Mouse (Mus musculus) thymus, postnatal 0 days (tissue): ENCODE data around the gene Gpsm2. TPM values are rescaled to one million over a fixed set of nuclear protein-coding genes. Genes with fewer than 3 reads are reported as not detected.

ENCODE experiments used
- DNase-seq: peaks from one replicate; pipeline ENCODE4 v3.0.0-alpha.2; 2015; ENCODE audit warnings: low spot score
- polyA plus RNA-seq: library from polyadenylated mRNA; unstranded; fragments of >200 nt; fragmentation: Nextera tagmentation; extraction: Ambion mirVana; gene quantifications from 2 replicates; pipeline ENCODE4 v1.2.1, GENCODE M21; 2015

The Gpsm2 gene
- 29.6 and 34.4 TPM in 2 replicates for polyA plus RNA-seq

DNA sequence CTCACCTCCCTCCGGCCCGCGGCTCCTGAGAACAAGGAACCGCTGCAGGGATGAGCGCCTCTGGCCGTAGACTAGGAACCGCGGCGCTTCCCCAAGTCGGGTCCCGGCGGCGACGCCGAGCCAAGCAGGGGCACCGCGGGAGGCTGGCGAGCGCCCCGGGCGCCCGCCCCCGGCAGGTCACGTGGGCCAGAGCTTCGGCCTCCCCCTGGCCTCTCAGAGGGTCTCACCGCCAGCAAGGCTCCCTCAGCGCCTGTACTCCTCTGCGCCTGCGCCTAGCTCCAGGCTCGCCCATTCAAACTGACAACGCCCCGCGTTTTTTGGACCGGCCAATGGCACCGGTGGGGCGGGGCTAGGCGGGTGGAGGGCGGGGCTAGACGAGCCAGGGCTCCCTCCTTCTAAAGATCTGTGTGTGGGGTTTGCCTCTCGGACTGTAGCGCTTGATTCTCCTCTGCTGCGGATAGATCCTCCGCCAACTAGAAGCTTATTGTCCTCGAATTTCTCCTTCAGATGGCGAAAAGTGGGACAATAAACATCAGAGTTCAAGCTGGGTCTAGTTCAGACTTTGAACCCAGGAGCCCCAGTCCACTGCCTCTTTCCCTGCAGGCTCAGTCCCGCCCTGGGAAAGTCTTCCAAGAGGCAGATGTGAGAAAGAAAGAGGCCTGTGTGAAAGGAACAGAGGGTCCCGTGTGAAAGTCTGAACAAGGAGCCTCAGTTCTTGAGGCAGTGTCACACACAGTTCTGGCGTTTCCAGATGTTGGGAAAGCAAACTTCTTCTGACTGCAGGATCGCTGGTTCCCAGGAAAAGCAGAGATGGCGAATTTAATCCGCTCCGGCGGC, at the start of gene Gpsm2:
TSS of gene Gpsm2 (minus strand) at position 274 of the 837 bp plus-strand sequence.
- peak; percentile 97 for DNase-seq

DNA sequence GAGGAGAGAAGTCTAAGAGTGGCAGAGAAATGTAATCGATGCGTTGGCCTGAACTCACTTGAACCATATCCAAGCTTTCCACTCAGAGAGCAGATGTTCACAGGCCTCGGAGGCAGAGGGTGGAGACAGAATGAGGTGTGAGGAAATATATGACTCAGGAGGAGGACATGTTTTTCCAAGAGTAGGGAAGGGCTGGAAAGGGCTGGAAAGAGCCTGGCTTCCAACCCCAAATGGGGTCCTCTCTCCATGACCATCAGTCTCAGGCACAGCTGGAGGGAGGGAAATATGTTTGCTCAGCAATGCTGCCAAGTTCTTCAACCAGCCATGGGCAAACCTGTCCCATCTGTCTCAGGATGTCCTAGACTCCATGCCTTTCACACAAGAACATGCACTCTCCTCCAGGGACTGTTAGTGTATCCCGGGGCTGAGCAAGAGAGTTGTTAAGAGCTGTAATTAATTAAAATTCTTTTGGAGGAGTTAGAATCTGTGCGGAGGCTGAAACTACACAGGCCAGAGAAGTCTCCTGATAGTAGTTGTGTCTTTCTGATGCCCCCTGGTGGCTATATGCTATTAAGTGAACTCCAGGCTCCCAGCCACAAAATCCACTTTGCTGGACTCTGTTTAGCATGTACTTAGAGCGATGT, 48.7 kb upstream of the Gpsm2 start:
- peak; percentile 75 for DNase-seq

DNA sequence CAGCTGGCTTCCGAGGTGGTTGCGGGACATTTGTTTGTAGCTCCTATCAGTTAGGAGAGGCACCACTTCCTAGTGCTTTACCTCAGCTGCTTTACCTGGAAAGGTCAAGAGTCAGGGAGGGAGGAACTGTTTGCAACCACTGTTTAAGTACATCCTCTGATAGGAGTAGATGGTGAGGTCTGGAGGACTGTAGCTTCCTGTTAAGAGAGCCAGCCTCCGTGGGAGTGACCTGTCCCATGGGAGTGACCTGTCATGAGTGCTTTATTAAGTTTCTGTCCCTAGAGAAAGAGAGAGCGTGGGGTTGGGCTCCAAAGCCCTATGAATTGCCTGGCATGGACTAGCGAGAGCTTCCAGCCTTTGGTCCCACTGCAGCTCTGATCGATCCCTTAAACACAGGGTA, 47.4 kb upstream of the Gpsm2 start:
- DNase-seq: no peak

GRCm38 (mm10) chr3:108767416-108767815, 45.3 kb upstream of the Gpsm2 start:
- no peak for DNase-seq

DNA sequence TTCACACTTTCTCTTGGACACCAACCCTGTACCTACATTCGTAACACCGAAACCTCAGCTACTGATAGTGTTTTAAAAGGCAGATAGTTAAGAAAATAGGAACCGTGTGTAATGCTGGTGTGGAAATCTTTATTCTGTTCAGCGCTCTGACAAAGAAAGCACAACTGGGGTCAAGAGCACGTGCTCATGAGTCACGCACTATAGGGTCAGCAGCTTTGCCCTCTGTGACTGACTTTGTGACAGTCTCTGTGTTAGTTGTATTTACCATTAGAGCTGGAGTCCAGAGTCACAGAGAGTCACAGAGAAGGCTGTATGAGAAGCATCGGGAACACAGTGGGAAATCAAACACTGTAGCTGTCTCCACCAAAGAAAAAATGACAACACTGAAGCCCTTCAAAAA, 44.8 kb upstream of the Gpsm2 start:
- no peak for DNase-seq

GRCm38 (mm10) chr3:108765476-108765875, 43.4 kb upstream of the Gpsm2 start:
- DNase-seq: no peak

GRCm38 (mm10) chr3:108764976-108765375, 42.9 kb upstream of the Gpsm2 start:
- DNase-seq: no peak

- DNase-seq: no peak
Measured at GRCm38 (mm10) chr3:108763691-108764090, 41.6 kb upstream of the Gpsm2 start.

DNA sequence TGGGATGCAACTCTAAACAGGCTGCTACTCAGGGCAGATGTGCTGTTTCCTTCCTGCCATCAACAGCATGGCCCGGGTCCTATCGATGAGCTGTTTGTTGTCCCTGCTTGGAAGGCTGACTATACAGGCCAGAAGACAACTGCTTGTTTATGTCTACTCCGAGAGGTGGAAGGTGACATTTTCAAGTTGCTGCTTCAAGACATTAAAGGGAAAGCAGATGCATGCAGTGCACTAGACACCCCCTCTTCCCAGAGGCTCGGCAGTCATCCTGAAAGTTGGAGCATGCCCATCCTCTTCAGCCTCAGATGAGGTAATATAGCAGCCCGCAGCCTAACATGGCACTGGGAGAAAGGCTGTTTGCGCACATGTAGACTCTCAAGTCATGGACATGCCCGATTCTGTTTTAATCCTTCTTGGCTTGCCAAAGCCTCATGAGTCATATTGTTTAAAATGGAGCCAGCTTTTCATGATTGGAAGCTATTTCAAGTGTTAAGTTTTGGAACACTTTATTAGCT, 40.5 kb upstream of the Gpsm2 start:
- no peak for DNase-seq

GRCm38 (mm10) chr3:108759566-108760420, 37.7 kb upstream of the Gpsm2 start:
- no peak for DNase-seq

DNA sequence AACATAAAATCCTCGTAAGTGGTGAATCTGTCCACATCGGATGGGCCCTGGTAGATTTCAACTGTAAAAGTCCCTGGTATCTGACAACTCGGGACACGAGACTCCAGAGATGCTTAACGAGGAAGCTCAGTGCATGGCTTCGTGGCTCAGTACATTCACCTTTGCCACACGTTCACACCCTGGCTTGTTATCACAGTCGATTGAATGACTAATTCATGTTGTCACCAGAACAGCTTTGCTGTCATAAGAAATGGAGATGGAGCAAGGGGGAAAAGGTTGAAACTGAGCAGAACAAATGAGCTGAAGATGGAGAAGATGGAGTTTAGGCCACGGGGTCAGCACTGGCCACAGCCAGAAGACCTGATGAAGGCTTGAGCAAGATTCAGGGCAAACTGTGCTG, 35.5 kb upstream of the Gpsm2 start:
- DNase-seq: no peak

- DNase-seq: no peak
Measured at GRCm38 (mm10) chr3:108756131-108756530, 34.0 kb upstream of the Gpsm2 start.

GRCm38 (mm10) chr3:108755542-108755941, 33.4 kb upstream of the Gpsm2 start:
- DNase-seq: no peak

GRCm38 (mm10) chr3:108754541-108754940, 32.4 kb upstream of the Gpsm2 start:
- no peak for DNase-seq

GRCm38 (mm10) chr3:108751691-108752090, 29.6 kb upstream of the Gpsm2 start:
- DNase-seq: no peak

GRCm38 (mm10) chr3:108751061-108751460, 29.0 kb upstream of the Gpsm2 start:
- no peak for DNase-seq

DNA sequence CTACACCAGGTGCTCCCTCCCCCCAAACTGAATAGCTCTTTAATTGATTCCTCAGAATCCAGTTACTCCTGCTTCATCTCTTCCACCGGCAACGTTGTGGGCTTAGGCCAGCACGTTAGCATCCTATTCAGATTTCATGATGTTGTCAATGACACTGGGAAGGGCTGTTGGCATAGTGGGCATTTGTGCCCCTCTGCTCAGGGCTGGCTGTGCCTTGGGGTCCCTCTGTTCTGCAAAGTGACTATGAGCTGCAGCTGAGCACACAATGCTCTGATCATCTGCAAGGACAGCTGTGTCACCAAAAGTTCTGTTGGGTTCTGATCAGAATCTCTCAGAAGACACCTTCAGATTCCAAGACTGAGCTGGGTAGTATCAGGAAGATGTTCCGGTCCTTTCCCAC, 22.0 kb upstream of the Gpsm2 start:
- DNase-seq: no peak

DNA sequence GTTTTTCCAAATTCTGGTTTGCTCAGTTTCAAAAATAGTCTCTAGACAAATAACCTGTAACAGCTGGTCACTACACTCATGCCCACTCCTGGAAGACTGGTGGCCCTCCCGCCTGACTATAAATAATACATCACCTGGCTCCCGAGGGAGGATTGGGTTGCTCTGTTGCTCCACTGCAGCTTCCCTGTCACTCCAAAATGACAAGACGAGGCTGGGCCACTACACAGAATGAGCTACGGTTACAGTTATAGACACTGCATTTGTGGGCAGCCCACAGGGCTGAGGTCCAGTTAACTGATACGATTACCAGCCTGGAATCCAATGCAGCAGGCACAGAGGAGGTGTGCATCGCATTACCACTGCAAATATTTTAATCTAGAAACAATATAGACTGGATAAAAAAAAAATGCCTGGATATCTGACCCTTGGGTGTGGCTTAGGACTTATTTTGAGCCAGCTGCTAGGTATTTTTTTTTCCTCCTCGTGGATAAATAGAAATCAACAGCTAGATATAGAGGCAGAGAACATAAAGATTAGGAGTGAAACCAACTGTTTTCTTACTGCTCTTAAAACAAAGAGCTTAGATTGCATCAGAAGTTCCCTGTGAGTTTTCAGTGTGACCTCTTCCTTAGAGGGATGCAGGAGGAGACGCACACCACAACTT, 17.1 kb upstream of the Gpsm2 start, which contains the start of gene Aknad1:
TSS of gene Aknad1 (plus strand) at position 614 of the 664 bp plus-strand sequence.
- no peak for DNase-seq

DNA sequence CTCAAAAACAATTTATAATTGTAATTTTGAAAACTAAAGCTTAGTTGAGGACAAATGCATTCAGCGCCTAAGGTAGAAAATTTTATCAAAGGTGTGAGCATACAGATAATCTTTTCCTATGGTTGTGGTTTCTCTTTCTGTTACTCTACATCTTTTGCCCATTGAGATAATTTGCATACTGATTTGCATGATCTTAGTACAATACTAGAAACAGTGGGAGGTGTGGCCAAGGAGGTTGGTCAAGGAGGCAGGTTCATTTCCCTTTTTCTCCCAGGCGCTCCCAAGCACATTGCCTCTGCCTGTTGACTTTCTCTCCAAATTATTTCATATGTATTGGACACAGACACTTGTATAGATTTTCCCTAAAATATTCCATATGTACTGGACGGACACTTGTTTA, 15.7 kb upstream of the Gpsm2 start:
- no peak for DNase-seq

DNA sequence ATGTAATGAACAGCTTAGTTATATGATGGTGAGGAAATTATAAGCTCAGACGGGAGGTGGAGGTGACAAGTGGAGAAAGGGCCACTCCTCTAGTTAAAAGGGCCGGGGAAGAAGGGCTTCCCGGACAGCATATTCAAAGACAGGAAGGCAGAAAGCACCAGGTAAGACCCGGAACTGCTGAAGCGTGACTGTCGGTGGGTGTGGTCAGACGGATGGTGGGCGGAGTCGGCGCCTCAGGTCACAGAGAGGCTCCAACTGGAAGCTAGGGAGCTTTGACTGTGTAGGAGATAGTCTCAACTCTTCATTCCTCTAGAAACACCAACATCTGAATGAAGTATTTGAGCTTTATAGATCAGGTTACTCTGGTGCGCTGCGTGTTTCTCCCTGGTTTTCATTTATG, 8.2 kb upstream of the Gpsm2 start:
- peak; percentile 43 for DNase-seq

- DNase-seq: no peak
Measured at GRCm38 (mm10) chr3:108727776-108728175, 5.7 kb upstream of the Gpsm2 start.
